Mouse (Mus musculus) left cerebral cortex, postnatal 36 days (tissue): ENCODE measurements at regions not wholly inside any gene's neighbourhood (a gene's known extent, or its start where the extent isn't known, plus 50 kb on each side); places are given as distances from the start of the nearest gene placed in this dataset.

ENCODE experiments used
- DNase-seq, 2 experiments: peaks; one replicate each; pipeline ENCODE4 v3.0.0; 2021 to 2022; ENCODE audit warnings: low spot score in 2 of 2, mixed read lengths in 1 of 2
- intact Hi-C: fragments of 180-260 bp; cut with DNase I; formaldehyde crosslinking; loops from one replicate; pipeline ENCODE4 v1.15.1; 2025

GRCm38 (mm10) chrX:81732506-81732905, 274.6 kb upstream of the 4930595M18Rik start:
- no peak for DNase-seq
- intact Hi-C loops, result no loop called here

- intact Hi-C loops, result no loop called here
- no peak for DNase-seq
Measured at GRCm38 (mm10) chrX:81729796-81730195, 271.9 kb upstream of the 4930595M18Rik start.

GRCm38 (mm10) chrX:81704023-81704422, 246.1 kb upstream of the 4930595M18Rik start:
- intact Hi-C loops, result no loop called here
- DNase-seq, result peak in 1 of 2 experiments; percentile 4
